13 mouse cellular contexts compared by ENCODE assay signal in the genomic region with DNA sequence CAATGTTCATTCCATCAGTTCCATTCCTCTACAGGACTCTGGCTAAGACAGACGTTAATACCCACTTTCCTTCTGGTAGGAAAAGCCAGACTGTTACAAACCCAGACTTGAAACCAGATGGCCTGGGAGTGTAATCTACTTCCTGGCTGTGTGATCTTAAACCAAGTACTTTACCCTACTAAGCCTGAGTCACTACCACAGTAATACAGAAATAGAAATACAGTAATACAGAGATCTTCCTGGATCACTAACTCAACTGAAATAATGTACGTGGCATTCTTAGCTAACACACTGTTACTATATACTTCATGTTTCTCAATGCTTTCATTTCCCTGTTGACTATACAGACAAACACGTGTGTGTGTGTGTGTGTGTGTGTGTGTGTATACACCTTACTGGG.
A peak's percentile ranks its signal among the peaks of the same experiment; 100 is the strongest.
DNase-seq lines count a peak whose midpoint lies in the region; ATAC-seq and TF ChIP-seq lines count a peak whose summit lies in the region.
"Had no signal": no experiment of that assay in that cellular context is flagged by ENCODE, and none has a peak within 500 bp of the region (broad histone marks: within the 10 kb centered on the region; RNA-seq: fewer than 3 reads in every experiment).

No protein-coding gene starts in this region.

- no peaks in the 10 kb centered on the region for H3K36me3 ChIP-seq in kidney, embryonic 14.5 days (ENCODE audit: control insufficient read depth, insufficient read depth, low read length)
- H3K36me3 ChIP-seq: heart, embryonic 13.5 days; neural tube, embryonic 12.5 days had no signal

- intact Hi-C loops in left cerebral cortex, adult 2 months (cut with DNase I), result no loop called here

- H3K9ac ChIP-seq in kidney, embryonic 14.5 days (ENCODE audit: low read depth, low read length), result no peak overlapping the region
- H3K9ac ChIP-seq: heart, embryonic 13.5 days; neural tube, embryonic 12.5 days had no signal

- H3K9me3 ChIP-seq in kidney, embryonic 14.5 days (ENCODE audit: control insufficient read depth, low read length), result no peaks in the 10 kb centered on the region
- H3K9me3 ChIP-seq: heart, embryonic 13.5 days; neural tube, embryonic 12.5 days had no signal

- peak overlapping the region; percentile 37; the same call in 1 of the 2 replicates for H3K27ac ChIP-seq in kidney, embryonic 14.5 days (ENCODE audit: low read depth, low read length)
- H3K27ac ChIP-seq in embryonic fibroblast, embryonic 13.5 days (ENCODE audit: insufficient read depth, low read length), result peak overlapping the region; percentile 97
- H3K27ac ChIP-seq in left cerebral cortex, adult 2 months, result no peak overlapping the region
- H3K27ac ChIP-seq: heart, embryonic 13.5 days; hindbrain, postnatal 0 days; layer of hippocampus, adult 2 months; neural tube, embryonic 12.5 days had no signal

- TF ChIP-seq CTCF in embryonic fibroblast, embryonic 13.5 days (IDR thresholded peaks at IDR 0.05; ENCODE audit: borderline replicate concordance, insufficient read depth, low read length), result no peak
- no peak for TF ChIP-seq CTCF in left cerebral cortex, adult 2 months (IDR thresholded peaks at IDR 0.05)

- WGBS in kidney, embryonic 14.5 days, result 62% methylated on average over 3 of the region's 3 CpGs

- H3K4me2 ChIP-seq in kidney, embryonic 14.5 days (replicated peaks; ENCODE audit: low read depth, low read length), result no peak overlapping the region
- H3K4me2 ChIP-seq: heart, embryonic 13.5 days; neural tube, embryonic 12.5 days had no signal

- no peak for ATAC-seq in kidney, embryonic 14.5 days (ENCODE audit: low FRiP score, low TSS enrichment)
- ATAC-seq in megakaryocyte-erythroid progenitor cell, adult 5-6 weeks (replicated peaks; ENCODE audit: low FRiP score, low TSS enrichment, poor library complexity, severe bottlenecking), result peak; percentile 29; the same call in 1 of the 2 replicates
- ATAC-seq: hindbrain, postnatal 0 days had no signal

- no peak for TF ChIP-seq POLR2A in embryonic fibroblast, embryonic 13.5 days (IDR thresholded peaks at IDR 0.05; ENCODE audit: low read depth, low read length)

- no peak overlapping the region for H3K4me3 ChIP-seq in kidney, embryonic 14.5 days (ENCODE audit: low read length)
- no peak overlapping the region for H3K4me3 ChIP-seq in embryonic fibroblast, embryonic 13.5 days (ENCODE audit: insufficient read depth, low read length)
- H3K4me3 ChIP-seq in left cerebral cortex, adult 2 months, result no peak overlapping the region
- H3K4me3 ChIP-seq: heart, embryonic 13.5 days; layer of hippocampus, adult 2 months; neural tube, embryonic 12.5 days had no signal

- no peaks in the 10 kb centered on the region for H3K27me3 ChIP-seq in kidney, embryonic 14.5 days (ENCODE audit: control insufficient read depth, insufficient read depth, low read length)
- H3K27me3 ChIP-seq: heart, embryonic 13.5 days; neural tube, embryonic 12.5 days had no signal

- DNase-seq in kidney, postnatal 25 days, result no peak
- peak; percentile 94 for DNase-seq in 416B (ENCODE audit: low read depth)
- DNase-seq in adrenal gland, postnatal 36 days, result no peak
- no peak for DNase-seq in yolk sac, embryonic 10.5 days (ENCODE audit: low spot score)
- no peak for DNase-seq in left cerebral cortex, adult 2 months (ENCODE audit: extremely low spot score in 1 of 2, low spot score in 2 of 2)
- DNase-seq: cerebellum, postnatal 25 days had no signal

- H3K4me1 ChIP-seq in kidney, embryonic 14.5 days (ENCODE audit: control insufficient read depth, insufficient read depth, low read length), result 0 out of 2 replicates have a peak, but pooled peaks cover 3% of the 10 kb centered on the region
- H3K4me1 ChIP-seq in embryonic fibroblast, embryonic 13.5 days (ENCODE audit: control insufficient read depth, insufficient read depth, low read length), result peaks cover 14% of the 10 kb centered on the region; the same call in 1 of the 2 replicates
- H3K4me1 ChIP-seq: neural tube, embryonic 12.5 days had no signal
